Mouse (Mus musculus) left cerebral cortex, postnatal 36 days (tissue): ENCODE results near the gene Olfr1279. TPM values are rescaled to one million over a fixed set of nuclear protein-coding genes. Genes with fewer than 3 reads are reported as not detected.
"Not testable (repeated sequence)": the region's sequence is repeated elsewhere in the genome, so short reads cannot be mapped to it uniquely, and the experiment has no call there.

ENCODE experiments used
- DNase-seq, 2 experiments: peaks; one replicate each; pipeline ENCODE4 v3.0.0; 2021 to 2022; ENCODE audit warnings: low spot score in 2 of 2, mixed read lengths in 1 of 2
- intact Hi-C: fragments of 180-260 bp; cut with DNase I; formaldehyde crosslinking; loops from one replicate; pipeline ENCODE4 v1.15.1; 2025
- total RNA-seq, 2 experiments: library from RNA; stranded (reverse); gene quantifications; 2 replicates each; pipeline ENCODE4 v1.2.3; 2021

The Olfr1279 gene
- total RNA-seq: not detected

DNA sequence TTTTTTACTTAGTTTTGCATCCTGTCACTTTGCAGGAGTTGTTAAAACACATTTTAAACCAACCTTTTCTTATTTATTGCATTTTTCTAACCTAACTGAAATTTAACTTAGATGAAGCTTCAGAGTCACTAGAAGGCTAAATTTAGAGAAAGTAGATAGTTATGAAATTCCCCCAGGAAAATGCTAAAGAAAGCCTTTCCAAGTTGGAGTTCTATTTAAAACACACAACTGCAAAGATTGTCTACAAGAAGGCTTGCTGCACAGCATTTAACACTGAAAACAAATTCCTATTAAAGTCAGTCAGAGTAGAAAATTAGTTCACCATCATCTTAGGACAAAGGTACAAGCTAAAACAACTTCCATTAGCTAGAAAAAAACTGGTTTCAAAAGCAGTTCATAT lies at the start of gene Olfr1279:
Gene Olfr1279, plus strand, starts transcription at position 262 of the 400 bp plus-strand sequence.
- no peak for DNase-seq
- intact Hi-C loops: no loop called here

DNA sequence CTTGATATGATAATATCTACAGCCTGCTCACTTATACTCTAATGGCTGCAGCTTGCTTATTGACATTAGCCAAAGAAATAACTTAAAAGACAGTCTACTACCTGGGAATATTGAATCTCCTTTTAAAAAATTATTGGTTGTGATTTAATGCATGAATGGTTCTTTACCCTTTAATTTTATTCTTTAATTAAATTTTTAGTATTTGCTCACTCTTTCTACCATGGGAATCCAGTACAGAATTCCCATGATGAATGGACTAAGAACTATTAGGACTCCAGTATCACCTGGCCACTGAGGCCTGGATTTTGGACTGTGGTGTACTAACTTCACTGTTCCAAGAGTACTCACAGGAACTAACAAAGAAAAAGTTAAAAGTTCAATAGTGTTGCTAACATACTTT lies 46.2 kb upstream of the Olfr1279 start, which contains the start of gene Olfr1276:
Gene Olfr1276, plus strand, starts transcription at position 301 of the 400 bp plus-strand sequence.
- intact Hi-C loops: no loop called here
- no peak for DNase-seq

- no peak for DNase-seq
These were observed 26.4 kb upstream of the Olfr1279 start, which contains the start of gene Olfr1277 for GRCm38 (mm10) chr2:111274006-111274405. TSS of gene Olfr1277 (minus strand) at chr2:111274106.

GRCm38 (mm10) chr2:111289836-111290235 lies 10.6 kb upstream of the Olfr1279 start, which contains the start of gene Olfr1278:
TSS of gene Olfr1278 (plus strand) at chr2:111290136.
- intact Hi-C loops: no loop called here
- DNase-seq: no peak

More at GRCm38 (mm10) chr2:111274006-111274405, 26.4 kb upstream of the Olfr1279 start, which contains the start of gene Olfr1277:
- intact Hi-C loops: no loop called here

- intact Hi-C loops: no loop called here
- DNase-seq: no peak
These were observed 1.9 kb upstream of the Olfr1279 start for GRCm38 (mm10) chr2:111298541-111298940.

- intact Hi-C loops: no loop called here
- no peak for DNase-seq
These were observed 13.3 kb downstream of the Olfr1279 start, which contains the start of gene Olfr1280 for GRCm38 (mm10) chr2:111313717-111314116. TSS of gene Olfr1280 (plus strand) at chr2:111314017.

GRCm38 (mm10) chr2:111326220-111326619 lies 25.8 kb downstream of the Olfr1279 start, which contains the start of gene Olfr1281:
TSS of gene Olfr1281 (plus strand) at chr2:111326520.
- intact Hi-C loops: no loop called here

DNA sequence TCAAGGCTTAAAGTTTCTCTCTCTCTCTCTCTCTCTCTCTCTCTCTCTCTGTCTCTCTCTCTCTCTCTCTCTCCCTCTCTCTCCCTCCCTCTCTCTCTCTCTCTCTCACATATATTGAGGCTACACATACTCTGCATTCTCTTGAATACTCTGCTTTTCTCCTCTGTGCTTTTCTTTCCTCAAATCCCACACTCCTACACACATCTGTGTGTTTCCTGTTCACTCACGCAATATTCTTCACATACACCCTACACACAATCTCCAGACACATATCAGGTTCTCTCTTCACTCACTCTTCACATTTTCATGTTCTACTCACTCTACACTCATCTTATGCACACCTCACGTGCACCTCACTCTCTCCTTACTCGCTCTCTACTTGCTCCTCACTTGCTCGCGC lies 33.3 kb downstream of the Olfr1279 start:
- intact Hi-C loops: not testable (repeated sequence)

More at GRCm38 (mm10) chr2:111326220-111326619, 25.8 kb downstream of the Olfr1279 start, which contains the start of gene Olfr1281:
- DNase-seq: no peak

DNA sequence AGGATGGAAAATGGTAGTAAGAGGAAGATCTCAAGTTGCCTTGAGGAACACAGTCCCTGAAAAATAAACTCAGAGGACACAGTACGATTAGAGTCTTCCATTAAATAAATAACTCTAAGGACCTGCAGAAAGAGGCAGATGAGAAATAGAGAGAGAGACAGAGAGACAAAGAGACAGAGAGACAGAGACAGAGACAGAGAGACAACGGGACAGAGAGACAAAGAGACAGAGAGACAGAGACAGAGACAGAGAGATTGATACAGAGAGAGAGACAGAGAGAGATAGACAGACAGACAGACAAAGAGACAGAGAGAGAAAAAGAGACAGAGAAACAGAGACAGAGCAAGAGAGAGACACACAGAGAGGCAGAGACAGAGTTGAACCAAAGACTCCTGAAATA lies 35.5 kb downstream of the Olfr1279 start, which contains the start of gene Olfr1282:
Gene Olfr1282, minus strand, starts transcription at position 101 of the 400 bp plus-strand sequence.
- DNase-seq: no peak
- intact Hi-C loops: no loop called here

More for the DNA sequence above, 33.3 kb downstream of the Olfr1279 start:
- DNase-seq: not testable (repeated sequence)

Other genes starting within 250 kb of the Olfr1279 start
- gene Gm13941, start 194.7 kb upstream of the Olfr1279 start, total RNA-seq: not detected
- gene Gm15130, start 147.7 kb upstream of the Olfr1279 start, total RNA-seq: not detected
- gene 4930430A15Rik, start 71.0 kb upstream of the Olfr1279 start, total RNA-seq: not detected
- gene Olfr1275, start 65.3 kb upstream of the Olfr1279 start, total RNA-seq: not detected
- gene Olfr1276, start 46.1 kb upstream of the Olfr1279 start, total RNA-seq: not detected
- gene Olfr1277, start 26.5 kb upstream of the Olfr1279 start, total RNA-seq: not detected
- not detected for gene Olfr1278, start 10.5 kb upstream of the Olfr1279 start, total RNA-seq
- not detected for gene Olfr1280, start 13.4 kb downstream of the Olfr1279 start, total RNA-seq
- not detected for gene Olfr1281, start 25.9 kb downstream of the Olfr1279 start, total RNA-seq
- not detected for gene Olfr1282, start 35.4 kb downstream of the Olfr1279 start, total RNA-seq
- gene Olfr1283, start 66.2 kb downstream of the Olfr1279 start, total RNA-seq: not detected
- gene Olfr1284, start 74.9 kb downstream of the Olfr1279 start, total RNA-seq: not detected
- gene Olfr1286, start 122.5 kb downstream of the Olfr1279 start, total RNA-seq: not detected
- not detected for gene Olfr1287, start 148.5 kb downstream of the Olfr1279 start, total RNA-seq
- gene Olfr1288, start 173.5 kb downstream of the Olfr1279 start, total RNA-seq: not detected
- gene Olfr1289, start 180.2 kb downstream of the Olfr1279 start, total RNA-seq: not detected
- not detected for gene Olfr1290, start 193.2 kb downstream of the Olfr1279 start, total RNA-seq
- not detected for gene Olfr1291-ps1, start 196.5 kb downstream of the Olfr1279 start, total RNA-seq
- not detected for gene Olfr1293-ps, start 224.6 kb downstream of the Olfr1279 start, total RNA-seq
- not detected for gene Olfr1294, start 239.7 kb downstream of the Olfr1279 start, total RNA-seq